Mouse (Mus musculus) hindbrain, embryonic 10.5 days (tissue): ENCODE data around the gene Arhgap17. TPM values are rescaled to one million over a fixed set of nuclear protein-coding genes. Genes with fewer than 3 reads are reported as not detected.

Source experiments
- DNase-seq: peaks from one replicate; pipeline ENCODE4 v3.0.0-alpha.2; 2017; ENCODE audit warnings: low spot score
- H3K27ac ChIP-seq: fragments of 300-500 bp; sonication (generic); 2 replicates; pipeline ENCODE4 v1.5.1; 2016; ENCODE audit warnings: mild to moderate bottlenecking, moderate library complexity
- H3K27me3 ChIP-seq: fragments of 300-500 bp; sonication (generic); 2 replicates; pipeline ENCODE4 v1.6.1; 2016; ENCODE audit warnings: mild to moderate bottlenecking; ENCODE audit not compliant: poor library complexity, insufficient read depth, severe bottlenecking
- H3K36me3 ChIP-seq: fragments of 300-500 bp; sonication (generic); 2 replicates; pipeline ENCODE4 v1.6.1; 2016; ENCODE audit warnings: mild to moderate bottlenecking, moderate library complexity
- H3K4me1 ChIP-seq: fragments of 300-500 bp; sonication (generic); replicated peaks from 2 replicates; pipeline ENCODE4 v1.6.1; 2016; ENCODE audit warnings: mild to moderate bottlenecking
- H3K4me3 ChIP-seq: fragments of 300-500 bp; sonication (generic); 2 replicates; pipeline ENCODE4 v1.5.1; 2016; ENCODE audit warnings: mild to moderate bottlenecking, moderate library complexity
- H3K9me3 ChIP-seq: fragments of 300-500 bp; sonication (generic); 2 replicates; pipeline ENCODE4 v1.6.1; 2016; ENCODE audit warnings: mild to moderate bottlenecking, moderate library complexity
- WGBS: fragments of 180-500 bp; shearing (Covaris S2); methylation state at CpG from one replicate; pipeline ENCODE4 v1.1.7; 2016; 5-methylcytosine and 5-hydroxymethylcytosine counted together
- polyA plus RNA-seq: library from polyadenylated mRNA; unstranded; fragments of >200 nt; fragmentation: Nextera tagmentation; extraction: Ambion mirVana; gene quantifications from 2 replicates; pipeline ENCODE4 v1.2.1, GENCODE M21; 2016

The Arhgap17 gene
- polyA plus RNA-seq, 1 experiment from 2014 or later, result 31.4 TPM

DNA sequence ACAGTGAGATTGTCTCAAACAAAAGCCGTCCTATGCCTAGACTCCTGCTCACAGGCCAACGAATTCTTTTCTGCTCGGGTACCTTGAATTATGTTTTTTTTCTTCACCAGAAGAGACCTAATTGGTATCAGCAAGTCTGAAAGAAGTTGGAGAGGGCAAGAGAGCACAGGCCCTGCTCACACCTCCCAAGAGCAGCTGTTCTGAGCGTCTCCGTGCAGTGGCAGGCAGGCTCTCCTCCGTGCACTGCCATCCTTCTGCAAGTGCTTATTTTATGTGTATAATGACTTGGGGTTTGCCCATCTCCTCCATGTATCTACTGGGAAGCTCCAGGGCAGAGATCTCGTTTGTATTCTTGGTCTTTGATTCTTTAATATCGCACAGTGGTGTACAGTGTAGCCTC is 2.9 kb downstream of the Arhgap17 start:
- no peaks in the 10 kb centered on the region for H3K27me3 ChIP-seq
- H3K9me3 ChIP-seq, result no peaks in the 10 kb centered on the region
- WGBS, result 87% methylated on average over 8 of the region's 8 CpGs
- H3K27ac ChIP-seq, result no peak overlapping the region
- DNase-seq, result no peak
- H3K4me1 ChIP-seq, result peaks cover 46% of the 10 kb centered on the region
- H3K4me3 ChIP-seq, result no peak overlapping the region
- H3K36me3 ChIP-seq, result peaks cover 10% of the 10 kb centered on the region; the same call in 1 of the 2 replicates

DNA sequence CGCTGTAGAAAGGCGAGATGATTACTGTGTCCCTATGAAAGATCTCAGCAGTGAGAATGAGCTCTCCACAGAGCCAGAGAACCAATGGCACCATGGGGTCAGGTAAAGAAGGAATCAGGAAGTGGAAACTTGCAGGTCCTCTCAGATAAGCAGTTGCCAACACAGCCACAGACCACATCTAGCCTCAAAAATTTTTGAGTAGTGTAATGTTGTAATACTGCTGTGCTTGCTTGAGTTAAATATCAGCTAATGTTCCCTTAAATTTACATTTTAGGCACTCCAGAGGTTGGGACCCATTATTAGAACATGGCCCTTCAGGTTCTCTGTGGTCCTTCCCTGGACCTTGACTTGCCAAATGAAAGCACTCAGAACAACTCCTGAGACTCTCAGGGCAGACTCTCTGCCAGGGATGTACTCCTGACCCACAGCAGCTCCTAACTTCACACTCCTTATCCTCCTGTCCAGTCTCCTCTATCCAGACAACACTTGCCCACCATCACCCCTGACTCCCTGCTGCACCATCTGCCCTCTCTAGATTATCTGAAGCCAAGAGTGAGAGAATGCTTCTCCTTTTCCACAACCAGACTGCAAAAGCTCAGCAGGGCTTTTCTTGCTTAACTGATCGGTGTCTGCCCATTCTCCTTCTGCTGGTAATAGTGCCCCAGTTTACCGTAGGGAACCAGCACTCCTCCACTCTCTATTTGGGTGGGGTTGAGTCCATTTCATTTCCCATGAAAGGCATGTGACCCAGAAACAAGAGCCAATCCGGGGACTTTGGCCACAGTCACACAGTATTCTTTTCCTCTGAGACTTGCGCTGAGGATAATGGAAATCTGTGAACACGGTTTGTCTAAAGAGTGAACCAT is 3.6 kb downstream of the Arhgap17 start:
- Histone ChIP-seq H3K4me3 (no peak overlapping the region), H3K9me3 (no peaks in the 10 kb centered on the region), H3K27ac (no peak overlapping the region), H3K36me3 (peaks cover 10% of the 10 kb centered on the region; the same call in 1 of the 2 replicates), H3K4me1 (peaks cover 46% of the 10 kb centered on the region), H3K27me3 (no peaks in the 10 kb centered on the region)
- no peak for DNase-seq
- 87% methylated on average over 7 of the region's 7 CpGs for WGBS

DNA sequence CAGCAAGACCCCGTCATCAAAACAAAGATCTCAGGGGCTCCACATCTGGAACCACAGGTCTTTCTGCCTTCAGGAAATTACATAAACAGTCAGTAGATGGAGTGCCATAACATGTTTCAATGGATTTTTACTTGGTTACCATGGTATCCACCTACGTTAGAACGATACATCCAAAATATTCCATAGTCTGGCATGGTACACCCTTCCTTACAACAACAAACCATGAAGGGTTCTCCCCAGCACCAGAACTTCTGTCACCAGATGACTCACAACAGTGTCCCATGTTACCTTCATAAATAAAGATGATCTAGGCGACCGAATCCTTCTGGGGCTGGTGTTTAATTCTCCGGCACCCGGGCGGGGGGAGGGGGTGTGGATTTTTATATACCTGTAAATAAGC is 5.7 kb downstream of the Arhgap17 start:
- no peaks in the 10 kb centered on the region for H3K27me3 ChIP-seq
- H3K27ac ChIP-seq, result no peak overlapping the region
- peaks cover 40% of the 10 kb centered on the region for H3K4me1 ChIP-seq
- no peaks in the 10 kb centered on the region for H3K9me3 ChIP-seq
- 90% methylated on average over 8 of the region's 8 CpGs for WGBS
- no peak overlapping the region for H3K4me3 ChIP-seq
- peaks cover 10% of the 10 kb centered on the region; the same call in 1 of the 2 replicates for H3K36me3 ChIP-seq
- no peak for DNase-seq

DNA sequence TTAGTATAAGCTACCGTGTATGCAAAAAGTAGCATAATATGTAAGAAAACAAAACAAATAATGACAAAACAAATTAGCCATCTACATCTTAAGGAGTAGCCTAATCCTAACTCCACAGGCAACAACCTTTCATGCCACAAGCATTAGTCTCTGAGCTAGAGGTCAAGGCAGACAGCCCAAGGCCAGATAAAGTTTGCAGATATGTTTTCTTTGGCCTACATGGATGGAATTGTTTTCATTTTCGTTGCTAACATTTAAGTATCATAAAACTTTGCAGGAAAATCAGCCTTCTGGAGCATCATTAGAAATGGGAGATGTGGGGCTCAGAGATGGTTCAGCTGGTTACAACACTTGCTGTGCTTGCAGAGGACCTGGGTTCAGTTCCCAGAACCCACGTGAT is 6.9 kb downstream of the Arhgap17 start:
- Histone ChIP-seq H3K9me3 (no peaks in the 10 kb centered on the region), H3K36me3 (peaks cover 13% of the 10 kb centered on the region), H3K27me3 (no peaks in the 10 kb centered on the region), H3K4me3 (no peak overlapping the region), H3K27ac (no peak overlapping the region), H3K4me1 (peaks cover 29% of the 10 kb centered on the region)
- WGBS, result 89% methylated on average over 3 of the region's 3 CpGs
- DNase-seq, result no peak

DNA sequence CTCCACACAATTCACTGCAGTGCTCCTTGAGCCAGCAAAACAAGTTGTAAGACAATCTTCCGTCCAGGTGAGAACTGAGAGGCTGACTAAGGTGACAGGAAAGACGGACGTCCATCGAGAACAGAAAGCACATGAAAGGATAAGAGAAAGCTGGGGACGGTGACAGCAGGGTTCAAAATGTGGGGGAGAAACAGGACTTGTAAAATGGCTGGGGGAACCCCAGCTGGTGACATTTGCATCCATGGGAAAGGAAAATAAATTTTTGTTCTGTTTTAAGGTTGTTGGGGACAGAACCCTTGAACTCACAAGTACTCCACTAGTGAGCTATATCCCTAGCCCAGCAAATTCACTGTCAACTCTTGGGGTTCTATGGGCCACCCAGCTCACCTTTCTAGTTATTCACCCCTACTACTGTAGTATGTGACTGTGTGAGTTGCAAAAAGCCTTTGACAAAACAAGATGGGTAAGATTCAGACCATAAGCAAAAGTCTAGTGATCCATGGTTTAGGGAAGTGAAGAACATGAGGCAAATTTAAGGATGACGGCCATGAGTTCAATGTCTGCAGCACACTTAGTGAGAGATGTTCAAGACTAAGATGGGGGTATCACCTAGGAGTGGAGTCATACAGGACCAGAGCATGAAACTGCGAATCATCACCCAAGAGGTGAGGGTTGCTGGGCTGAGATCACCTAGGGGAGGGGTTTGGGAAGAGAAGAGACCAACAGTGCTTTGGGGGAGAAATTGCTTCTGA is 8.3 kb downstream of the Arhgap17 start:
- Histone ChIP-seq H3K4me1 (peaks cover 15% of the 10 kb centered on the region), H3K27me3 (no peaks in the 10 kb centered on the region), H3K36me3 (peaks cover 22% of the 10 kb centered on the region), H3K9me3 (no peaks in the 10 kb centered on the region), H3K4me3 (no peak overlapping the region), H3K27ac (no peak overlapping the region)
- DNase-seq, result no peak
- WGBS, result 97% methylated on average over 7 of the region's 7 CpGs

DNA sequence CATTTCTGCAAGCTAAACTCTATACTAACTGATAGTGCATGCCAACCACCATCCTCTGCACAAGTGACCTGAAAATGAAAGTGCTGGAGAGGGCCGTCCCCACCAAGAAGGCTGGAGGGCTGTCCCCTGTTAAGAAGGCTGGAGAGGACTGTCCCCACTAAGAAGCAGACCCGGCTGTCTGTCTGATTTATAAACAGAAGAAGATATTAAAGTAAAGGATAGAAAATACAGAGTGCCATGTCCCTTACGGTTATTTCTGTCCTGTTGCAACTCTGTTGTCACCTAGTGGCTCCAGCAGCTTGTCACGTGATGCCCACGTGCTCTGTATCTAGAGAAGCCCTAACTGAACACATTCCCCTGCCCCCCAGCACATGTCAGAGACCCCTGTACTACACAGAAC is 9.5 kb downstream of the Arhgap17 start:
- Histone ChIP-seq H3K4me1 (peaks cover 6% of the 10 kb centered on the region), H3K36me3 (peaks cover 18% of the 10 kb centered on the region), H3K9me3 (no peaks in the 10 kb centered on the region), H3K27me3 (no peaks in the 10 kb centered on the region), H3K4me3 (no peak overlapping the region), H3K27ac (no peak overlapping the region)
- no peak for DNase-seq
- 88% methylated on average over 5 of the region's 5 CpGs for WGBS

DNA sequence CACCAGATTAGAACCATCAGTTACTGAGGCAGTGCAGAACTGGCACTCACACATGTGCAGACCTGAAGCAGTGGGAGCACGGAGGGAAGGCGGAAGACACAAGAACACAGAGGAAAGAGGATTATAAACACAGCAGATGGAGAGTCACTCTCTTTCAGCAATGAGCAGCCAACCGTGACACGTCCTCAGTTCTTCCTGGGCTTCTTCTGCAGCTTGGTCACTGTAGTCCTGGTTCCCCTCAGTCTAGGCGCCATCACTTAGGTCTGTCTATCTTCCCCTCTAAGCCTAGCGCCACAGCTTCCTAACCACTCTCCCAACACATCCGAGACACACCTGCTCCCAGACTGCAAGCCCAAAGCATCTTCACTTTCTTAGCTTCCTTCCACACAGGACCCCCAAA is 10.6 kb downstream of the Arhgap17 start:
- no peak overlapping the region for H3K27ac ChIP-seq

DNA sequence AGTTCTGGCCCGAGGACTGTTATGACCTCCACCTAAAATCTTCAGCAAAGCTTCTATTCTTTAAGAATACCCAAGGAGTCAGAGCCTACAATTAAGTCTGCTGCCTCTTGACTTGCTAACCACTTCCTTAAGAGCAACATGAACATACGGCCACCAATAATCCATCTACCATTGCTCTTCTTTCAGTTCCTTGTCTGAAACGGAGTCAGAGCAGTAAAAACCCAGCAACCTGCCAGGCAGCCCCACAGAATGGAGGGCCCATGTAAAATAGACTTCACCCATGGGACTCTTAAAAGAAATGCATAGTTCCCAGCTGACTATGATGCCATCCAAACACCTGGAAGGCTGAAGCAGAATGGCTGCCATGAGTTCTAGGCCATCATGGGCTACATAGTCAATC is 13.6 kb downstream of the Arhgap17 start:
- WGBS, result 93% methylated on average over 3 of the region's 3 CpGs
- no peak overlapping the region for H3K4me3 ChIP-seq
- H3K9me3 ChIP-seq, result no peaks in the 10 kb centered on the region

More for the DNA sequence above, 10.6 kb downstream of the Arhgap17 start:
- Histone ChIP-seq H3K27me3 (no peaks in the 10 kb centered on the region), H3K4me3 (no peak overlapping the region), H3K9me3 (no peaks in the 10 kb centered on the region), H3K4me1 (peaks cover 10% of the 10 kb centered on the region), H3K36me3 (peaks cover 12% of the 10 kb centered on the region)
- DNase-seq, result no peak
- WGBS, result 77% methylated on average over 7 of the region's 7 CpGs

DNA sequence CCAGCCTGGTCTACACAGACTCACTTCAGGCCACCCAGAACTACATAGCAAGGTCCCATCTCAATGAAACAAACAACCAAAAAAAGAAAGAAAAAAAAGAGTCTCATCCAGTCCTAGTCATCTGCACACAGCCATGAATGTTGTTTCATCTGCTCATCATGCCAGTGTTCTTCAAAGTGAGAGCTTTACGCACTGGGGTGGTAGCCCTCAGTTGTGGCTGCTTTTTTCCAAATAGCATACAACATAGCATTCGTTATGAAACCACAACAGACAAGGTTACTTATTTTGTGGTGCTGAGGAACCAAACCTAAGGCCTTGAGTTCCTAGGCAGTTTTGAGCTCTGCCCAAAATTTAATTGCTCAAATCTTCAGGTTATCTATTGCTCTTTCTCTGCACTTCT is 14.9 kb downstream of the Arhgap17 start:
- no peak for DNase-seq
- WGBS, result 93% methylated on average over 2 of the region's 2 CpGs
- Histone ChIP-seq H3K4me1 (peaks cover 18% of the 10 kb centered on the region), H3K27ac (no peak overlapping the region), H3K9me3 (no peaks in the 10 kb centered on the region), H3K36me3 (peaks cover 19% of the 10 kb centered on the region), H3K4me3 (no peak overlapping the region), H3K27me3 (no peaks in the 10 kb centered on the region)

More for the DNA sequence above, 13.6 kb downstream of the Arhgap17 start:
- H3K36me3 ChIP-seq, result peaks cover 18% of the 10 kb centered on the region
- H3K4me1 ChIP-seq, result peaks cover 11% of the 10 kb centered on the region
- no peaks in the 10 kb centered on the region for H3K27me3 ChIP-seq
- DNase-seq, result no peak
- no peak overlapping the region for H3K27ac ChIP-seq

DNA sequence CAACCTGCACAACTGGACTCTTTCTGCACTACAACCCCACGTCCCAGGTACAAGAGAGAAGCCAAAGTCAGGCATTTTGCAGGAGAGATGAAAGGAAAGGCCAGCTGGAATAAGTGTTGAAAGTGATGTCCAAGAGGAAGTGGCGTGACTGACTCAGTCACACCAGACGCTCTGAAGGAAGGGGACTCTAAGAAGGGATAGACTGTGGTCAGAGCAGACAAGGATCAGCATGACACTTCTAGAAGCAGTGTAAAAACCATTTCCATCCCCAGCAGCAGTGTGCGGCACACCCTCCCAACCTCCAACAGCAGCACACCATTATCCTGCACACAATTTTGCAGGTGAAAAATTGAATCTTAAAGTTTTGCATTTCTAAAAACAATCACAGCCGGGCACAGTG is 15.3 kb downstream of the Arhgap17 start:
- WGBS, result 86% methylated on average over 5 of the region's 5 CpGs
- Histone ChIP-seq H3K9me3 (no peaks in the 10 kb centered on the region), H3K4me1 (peaks cover 19% of the 10 kb centered on the region), H3K27me3 (no peaks in the 10 kb centered on the region), H3K27ac (no peak overlapping the region), H3K36me3 (peaks cover 19% of the 10 kb centered on the region), H3K4me3 (no peak overlapping the region)
- DNase-seq, result no peak

DNA sequence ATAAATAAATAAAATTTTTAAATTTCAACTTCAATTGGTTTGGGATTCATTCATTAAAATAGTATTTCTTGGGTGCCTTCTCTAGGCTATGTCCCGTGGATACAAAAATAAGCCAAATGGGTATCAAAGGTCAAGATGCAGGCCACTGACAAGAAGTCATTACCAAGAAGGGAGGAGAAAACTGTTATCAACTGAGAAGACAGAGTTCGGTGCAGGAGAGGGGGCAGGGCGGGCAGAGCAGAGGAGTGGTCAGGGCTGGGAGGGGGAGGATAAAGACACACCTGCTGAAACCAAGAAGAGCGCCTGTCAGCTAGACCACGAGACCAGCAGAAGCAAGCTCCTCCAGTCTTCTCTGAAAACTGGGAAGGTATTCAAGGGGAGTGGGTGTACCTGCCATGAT is 15.8 kb downstream of the Arhgap17 start:
- Histone ChIP-seq H3K4me3 (no peak overlapping the region), H3K27ac (no peak overlapping the region), H3K36me3 (peaks cover 19% of the 10 kb centered on the region), H3K9me3 (no peaks in the 10 kb centered on the region), H3K27me3 (no peaks in the 10 kb centered on the region), H3K4me1 (peaks cover 17% of the 10 kb centered on the region; the same call in 1 of the 2 replicates)
- DNase-seq, result no peak
- WGBS, result 86% methylated on average over 5 of the region's 5 CpGs

DNA sequence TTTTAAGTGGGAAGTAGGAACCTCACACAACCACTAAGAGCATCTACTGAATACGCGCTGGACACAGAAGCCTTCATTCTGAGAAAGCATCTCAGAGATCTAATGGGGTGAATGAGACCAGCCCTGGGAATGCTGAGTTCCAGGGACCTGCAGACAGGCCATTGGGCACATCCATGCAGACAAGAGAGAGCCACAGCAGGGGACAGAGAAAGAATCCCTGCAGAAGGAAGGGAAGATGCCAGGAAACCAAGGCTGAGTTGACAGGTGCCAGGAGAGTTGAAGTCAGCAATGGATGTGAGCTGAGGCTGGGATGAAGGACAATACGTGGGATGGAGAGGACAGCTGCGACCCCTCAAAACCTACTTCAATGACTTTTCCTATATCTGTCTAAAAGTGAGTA is 16.6 kb downstream of the Arhgap17 start:
- H3K27ac ChIP-seq, result no peak overlapping the region
- H3K4me3 ChIP-seq, result no peak overlapping the region
- H3K4me1 ChIP-seq, result peaks cover 17% of the 10 kb centered on the region; the same call in 1 of the 2 replicates
- DNase-seq, result no peak
- 95% methylated on average over 4 of the region's 4 CpGs for WGBS
- H3K36me3 ChIP-seq, result peaks cover 19% of the 10 kb centered on the region
- H3K27me3 ChIP-seq, result no peaks in the 10 kb centered on the region
- H3K9me3 ChIP-seq, result no peaks in the 10 kb centered on the region

DNA sequence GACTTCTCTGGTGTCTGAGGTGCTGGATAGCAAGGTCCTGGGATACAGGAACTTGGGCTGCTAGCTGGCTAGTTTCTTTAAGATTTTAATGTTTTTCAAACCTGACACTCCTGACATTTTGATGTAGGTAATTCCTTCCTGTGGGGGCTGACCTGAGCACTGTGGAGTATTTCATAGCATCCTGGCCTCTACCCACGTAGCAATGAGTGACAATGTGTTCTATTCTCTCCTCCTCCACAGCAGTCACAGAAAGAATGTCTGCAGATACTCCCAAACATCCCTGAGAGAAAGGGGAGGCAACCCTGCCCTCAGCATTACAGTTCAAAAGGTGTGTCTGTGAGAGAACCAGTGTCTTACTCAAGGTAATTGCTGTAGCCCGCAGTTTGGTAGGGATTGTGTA is 19.5 kb downstream of the Arhgap17 start:
- Histone ChIP-seq H3K27me3 (no peaks in the 10 kb centered on the region), H3K27ac (no peak overlapping the region), H3K36me3 (peaks cover 7% of the 10 kb centered on the region; the same call in 1 of the 2 replicates), H3K4me1 (peaks cover 17% of the 10 kb centered on the region; the same call in 1 of the 2 replicates), H3K4me3 (no peak overlapping the region), H3K9me3 (no peaks in the 10 kb centered on the region)
- DNase-seq, result no peak
- WGBS, result 78% methylated on average over 2 of the region's 2 CpGs
